Mouse (Mus musculus) cortical plate, adult 2 months (tissue): ENCODE measurements around the gene Yju2.

Experiments
- CTCF ChIP-seq: fragments of 200-500 bp; IDR thresholded peaks from 2 replicates; pipeline ENCODE4 v1.5.1; 2011; ENCODE audit warnings: mild to moderate bottlenecking, control low read depth, low read length; ENCODE audit not compliant: insufficient read depth; ENCODE audit errors: extremely low read depth
- POLR2A ChIP-seq: fragments of 200-500 bp; IDR thresholded peaks from 2 replicates; pipeline ENCODE4 v1.6.1; 2011; ENCODE audit warnings: mild to moderate bottlenecking, low read length, control low read depth; ENCODE audit not compliant: insufficient read depth; ENCODE audit errors: extremely low read depth

DNA sequence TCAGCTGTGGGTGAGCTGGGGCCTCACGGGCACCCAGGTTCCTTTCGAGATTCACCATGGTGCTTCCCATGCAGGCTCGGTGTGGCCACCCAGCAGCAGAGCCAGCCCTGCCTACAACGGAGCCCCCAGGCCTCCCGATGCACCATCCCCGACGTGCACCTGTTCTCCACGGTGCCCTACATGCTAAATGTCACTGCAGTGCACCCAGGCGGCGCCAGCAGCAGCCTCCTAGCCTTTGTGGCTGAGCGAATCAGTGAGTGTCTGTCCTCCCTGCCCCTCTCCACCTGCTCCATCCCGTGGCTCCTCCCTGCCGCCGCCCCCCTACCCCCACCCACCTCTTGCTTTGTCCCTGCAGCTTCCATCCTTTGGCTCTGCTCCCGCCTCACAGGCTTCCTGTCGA is 4.7 kb upstream of the Yju2 start:
- TF ChIP-seq CTCF (no peak), POLR2A (no peak)
